Mouse (Mus musculus) hindbrain, embryonic 13.5 days (tissue): Measurements from ENCODE around the gene Aspdh. TPM values are rescaled to one million over a fixed set of nuclear protein-coding genes. Genes with fewer than 3 reads are reported as not detected.

Experiments
- ATAC-seq: fragments of 200-750 bp; cut with Nextera tagmentation; 2 replicates; pipeline ENCODE4 v1.8.0; 2017; ENCODE audit warnings: moderate TSS enrichment; ENCODE audit not compliant: low FRiP score
- H3K27ac ChIP-seq: fragments of 300-500 bp; sonication (generic); 2 replicates; pipeline ENCODE4 v1.5.1; 2015; ENCODE audit warnings: inconsistent platforms, mild to moderate bottlenecking, moderate library complexity
- H3K27me3 ChIP-seq: fragments of 300-500 bp; sonication (generic); 2 replicates; pipeline ENCODE4 v1.6.1; 2015; ENCODE audit warnings: mild to moderate bottlenecking, inconsistent platforms
- H3K36me3 ChIP-seq: fragments of 300-500 bp; sonication (generic); 2 replicates; pipeline ENCODE4 v1.6.1; 2015; ENCODE audit warnings: mild to moderate bottlenecking, inconsistent platforms
- H3K4me1 ChIP-seq: fragments of 300-500 bp; sonication (generic); replicated peaks from 2 replicates; pipeline ENCODE4 v1.6.1; 2015; ENCODE audit warnings: inconsistent platforms
- H3K4me2 ChIP-seq: fragments of 300-500 bp; sonication (generic); 2 replicates; pipeline ENCODE4 v1.6.1; 2015; ENCODE audit warnings: inconsistent platforms, mild to moderate bottlenecking, moderate library complexity
- H3K4me3 ChIP-seq: fragments of 300-500 bp; sonication (generic); 2 replicates; pipeline ENCODE4 v1.5.1; 2015; ENCODE audit warnings: mild to moderate bottlenecking, inconsistent platforms
- H3K9ac ChIP-seq: fragments of 300-500 bp; sonication (generic); 2 replicates; pipeline ENCODE4 v1.6.1; 2015; ENCODE audit warnings: mild to moderate bottlenecking, inconsistent platforms
- H3K9me3 ChIP-seq: fragments of 300-500 bp; sonication (generic); 2 replicates; pipeline ENCODE4 v1.6.1; 2016; ENCODE audit warnings: inconsistent platforms
- WGBS: fragments of 180-500 bp; shearing (Covaris S2); methylation state at CpG from one replicate; pipeline ENCODE4 v1.1.7; 2015; 5-methylcytosine and 5-hydroxymethylcytosine counted together
- polyA plus RNA-seq: library from polyadenylated mRNA; unstranded; fragments of >200 nt; fragmentation: Nextera tagmentation; extraction: Ambion mirVana; gene quantifications from 2 replicates; pipeline ENCODE4 v1.2.1, GENCODE M21; 2015

Aspdh gene
- polyA plus RNA-seq, 1 experiment from 2014 or later: 5.6 TPM

- Histone ChIP-seq H3K4me2 (peak within 1 kb of the TSS; percentile 71), H3K27me3 (no peaks in the 10 kb centered on the region), H3K36me3 (peaks cover 14% of the 10 kb centered on the region), H3K27ac (peak within 1 kb of the TSS; percentile 95), H3K4me3 (peak within 1 kb of the TSS; percentile 53), H3K9ac (peak within 1 kb of the TSS; percentile 77), H3K9me3 (no peaks in the 10 kb centered on the region), H3K4me1 (peaks cover 93% of the 10 kb centered on the region)
- ATAC-seq: peak; percentile 94
- WGBS: under 1% methylated on average over 42 of the region's 42 CpGs
Measured at GRCm38 (mm10) chr7:44467811-44468411, 2.7 kb downstream of the Aspdh start, which contains the start of gene Josd2. Gene Josd2 (plus strand): TSS chr7:44467980.

- Histone ChIP-seq H3K4me1 (peaks cover 90% of the 10 kb centered on the region), H3K27me3 (no peaks in the 10 kb centered on the region), H3K27ac (peak overlapping the region; percentile 95), H3K4me3 (peak overlapping the region; percentile 53), H3K9me3 (no peaks in the 10 kb centered on the region), H3K9ac (peak overlapping the region; percentile 77), H3K4me2 (peak overlapping the region; percentile 71), H3K36me3 (peaks cover 5% of the 10 kb centered on the region)
- no peak for ATAC-seq
- 55% methylated on average over 15 of the region's 15 CpGs for WGBS
Measured at GRCm38 (mm10) chr7:44468644-44469285, 3.6 kb downstream of the Aspdh start.

GRCm38 (mm10) chr7:44469677-44470675 is 4.8 kb downstream of the Aspdh start:
- ATAC-seq: no peak
- peak overlapping the region; percentile 77 for H3K9ac ChIP-seq
- H3K4me1 ChIP-seq: peaks cover 88% of the 10 kb centered on the region
- no peak overlapping the region for H3K4me3 ChIP-seq
- H3K27me3 ChIP-seq: no peaks in the 10 kb centered on the region
- H3K36me3 ChIP-seq: no peaks in the 10 kb centered on the region
- H3K27ac ChIP-seq: peak overlapping the region; percentile 95
- WGBS: 88% methylated on average over 16 of the region's 16 CpGs
- H3K9me3 ChIP-seq: no peaks in the 10 kb centered on the region
- no peak overlapping the region for H3K4me2 ChIP-seq

GRCm38 (mm10) chr7:44470696-44471612 is 5.8 kb downstream of the Aspdh start:
- Histone ChIP-seq H3K4me3 (no peak overlapping the region), H3K4me2 (no peak overlapping the region), H3K4me1 (peaks cover 84% of the 10 kb centered on the region), H3K27me3 (0 out of 2 replicates have a peak, but pooled peaks cover 5% of the 10 kb centered on the region), H3K9ac (no peak overlapping the region), H3K9me3 (no peaks in the 10 kb centered on the region), H3K36me3 (no peaks in the 10 kb centered on the region), H3K27ac (no peak overlapping the region)
- ATAC-seq: no peak
- WGBS: 88% methylated on average over 16 of the region's 16 CpGs

GRCm38 (mm10) chr7:44471880-44472557 is 6.8 kb downstream of the Aspdh start:
- Histone ChIP-seq H3K27ac (no peak overlapping the region; the same call in 1 of the 2 replicates), H3K9ac (no peak overlapping the region), H3K27me3 (peaks cover 15% of the 10 kb centered on the region), H3K9me3 (no peaks in the 10 kb centered on the region), H3K36me3 (no peaks in the 10 kb centered on the region), H3K4me3 (no peak overlapping the region), H3K4me1 (peaks cover 73% of the 10 kb centered on the region), H3K4me2 (no peak overlapping the region)
- ATAC-seq: no peak
- 57% methylated on average over 6 of the region's 6 CpGs for WGBS

- H3K27me3 ChIP-seq: peaks cover 19% of the 10 kb centered on the region
- no peak for ATAC-seq
- H3K4me3 ChIP-seq: no peak overlapping the region
- no peaks in the 10 kb centered on the region for H3K36me3 ChIP-seq
- H3K27ac ChIP-seq: no peak overlapping the region
- no peak overlapping the region for H3K9ac ChIP-seq
- H3K4me2 ChIP-seq: no peak overlapping the region
- no peaks in the 10 kb centered on the region for H3K9me3 ChIP-seq
- H3K4me1 ChIP-seq: peaks cover 68% of the 10 kb centered on the region
- WGBS: 25% methylated on average over 1 of the region's 1 CpGs
Measured at GRCm38 (mm10) chr7:44472558-44472885, 7.3 kb downstream of the Aspdh start.

- Histone ChIP-seq H3K36me3 (no peaks in the 10 kb centered on the region), H3K9me3 (no peaks in the 10 kb centered on the region), H3K27ac (no peak overlapping the region), H3K27me3 (peaks cover 25% of the 10 kb centered on the region), H3K4me3 (no peak overlapping the region), H3K4me2 (no peak overlapping the region), H3K4me1 (peaks cover 64% of the 10 kb centered on the region), H3K9ac (peak overlapping the region; percentile 60)
- no peak for ATAC-seq
- 58% methylated on average over 9 of the region's 9 CpGs for WGBS
Measured at GRCm38 (mm10) chr7:44472961-44473646, 7.9 kb downstream of the Aspdh start.

GRCm38 (mm10) chr7:44474419-44474818 is 9.2 kb downstream of the Aspdh start:
- H3K9me3 ChIP-seq: no peaks in the 10 kb centered on the region
- H3K9ac ChIP-seq: peak overlapping the region; percentile 35; the same call in 1 of the 2 replicates
- peaks cover 52% of the 10 kb centered on the region for H3K4me1 ChIP-seq
- H3K27ac ChIP-seq: peak overlapping the region; percentile 82
- no peak overlapping the region for H3K4me3 ChIP-seq
- H3K36me3 ChIP-seq: no peaks in the 10 kb centered on the region
- WGBS: 13% methylated on average over 4 of the region's 4 CpGs
- H3K27me3 ChIP-seq: peaks cover 37% of the 10 kb centered on the region
- no peak overlapping the region for H3K4me2 ChIP-seq
- ATAC-seq: peak; percentile 74

GRCm38 (mm10) chr7:44475046-44475614 is 9.9 kb downstream of the Aspdh start:
- 30% methylated on average over 5 of the region's 5 CpGs for WGBS
- Histone ChIP-seq H3K36me3 (no peaks in the 10 kb centered on the region), H3K27ac (peak overlapping the region; percentile 82), H3K4me1 (peaks cover 45% of the 10 kb centered on the region), H3K27me3 (peaks cover 43% of the 10 kb centered on the region), H3K4me2 (no peak overlapping the region), H3K9me3 (no peaks in the 10 kb centered on the region), H3K9ac (no peak overlapping the region), H3K4me3 (no peak overlapping the region)
- peak; percentile 9; the same call in 1 of the 2 replicates for ATAC-seq

- H3K27ac ChIP-seq: no peak overlapping the region
- H3K4me1 ChIP-seq: peaks cover 9% of the 10 kb centered on the region
- 73% methylated on average over 3 of the region's 3 CpGs for WGBS
- H3K9me3 ChIP-seq: no peaks in the 10 kb centered on the region
- H3K9ac ChIP-seq: no peak overlapping the region
- no peak overlapping the region for H3K4me3 ChIP-seq
- 0 out of 2 replicates have a peak, but pooled peaks cover 3% of the 10 kb centered on the region for H3K36me3 ChIP-seq
- no peak for ATAC-seq
- no peak overlapping the region for H3K4me2 ChIP-seq
- H3K27me3 ChIP-seq: peaks cover 47% of the 10 kb centered on the region
Measured at GRCm38 (mm10) chr7:44482836-44483435, 17.7 kb downstream of the Aspdh start.
